In the genomic region with DNA sequence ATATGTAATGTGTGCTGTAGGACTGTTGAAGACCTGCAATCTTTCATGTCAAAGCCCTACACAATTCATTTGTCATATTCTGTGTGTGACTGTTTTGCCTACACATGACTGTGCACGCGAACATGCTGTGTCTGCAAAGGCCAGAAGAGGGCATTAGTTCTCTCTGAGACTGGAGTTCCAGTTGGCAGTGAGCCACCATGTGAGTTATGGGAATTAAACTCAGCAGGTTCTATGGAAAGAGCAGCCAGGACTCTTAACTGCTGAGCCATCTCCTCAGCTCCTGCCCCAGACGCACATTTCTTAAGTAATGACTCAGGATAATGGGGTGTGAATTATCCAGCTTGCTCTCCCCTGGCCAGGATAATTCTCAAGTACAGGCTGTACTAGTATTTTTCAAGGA, we compare ENCODE assay signal across 9 mouse cellular contexts.
DNase-seq lines count a peak whose midpoint lies in the region; ATAC-seq and TF ChIP-seq lines count a peak whose summit lies in the region.
"Had no signal": no experiment of that assay in that cellular context is flagged by ENCODE, and none has a peak within 500 bp of the region (broad histone marks: within the 10 kb centered on the region; RNA-seq: fewer than 3 reads in every experiment).

No protein-coding gene starts in this region.

- no peak for ATAC-seq in midbrain, embryonic 14.5 days (ENCODE audit: low FRiP score, low TSS enrichment)
- ATAC-seq in midbrain, embryonic 16.5 days: no peak
- ATAC-seq in midbrain, embryonic 13.5 days: no peak

- no peak overlapping the region for H3K27ac ChIP-seq in midbrain, embryonic 14.5 days (replicated peaks; ENCODE audit: low read depth, low read length)
- H3K27ac ChIP-seq in midbrain, embryonic 16.5 days (ENCODE audit: low read length): no peak overlapping the region
- H3K27ac ChIP-seq in kidney, adult 2 months (ENCODE audit: insufficient read depth, low read depth, low read length): no peak overlapping the region
- no peak overlapping the region for H3K27ac ChIP-seq in midbrain, embryonic 13.5 days
- H3K27ac ChIP-seq: lung, embryonic 15.5 days had no signal

- H3K27me3 ChIP-seq in midbrain, embryonic 14.5 days (ENCODE audit: control insufficient read depth, insufficient read depth, low read length): no peaks in the 10 kb centered on the region
- H3K27me3 ChIP-seq in midbrain, embryonic 16.5 days (ENCODE audit: control insufficient read depth, insufficient read depth, low read depth, low read length): no peaks in the 10 kb centered on the region
- no peaks in the 10 kb centered on the region for H3K27me3 ChIP-seq in kidney, adult 2 months (replicated peaks; ENCODE audit: control insufficient read depth, insufficient read depth, low read length)
- no peaks in the 10 kb centered on the region for H3K27me3 ChIP-seq in midbrain, embryonic 13.5 days
- H3K27me3 ChIP-seq: lung, embryonic 15.5 days had no signal

- no peaks in the 10 kb centered on the region for H3K9me3 ChIP-seq in midbrain, embryonic 14.5 days (ENCODE audit: control insufficient read depth, low read length)
- H3K9me3 ChIP-seq in midbrain, embryonic 16.5 days (replicated peaks; ENCODE audit: control insufficient read depth, low read length, poor library complexity, severe bottlenecking): no peaks in the 10 kb centered on the region
- no peaks in the 10 kb centered on the region for H3K9me3 ChIP-seq in midbrain, embryonic 13.5 days
- H3K9me3 ChIP-seq: lung, embryonic 15.5 days had no signal

- H3K4me1 ChIP-seq in midbrain, embryonic 14.5 days (ENCODE audit: control insufficient read depth, insufficient read depth, low read length): no peaks in the 10 kb centered on the region
- no peaks in the 10 kb centered on the region for H3K4me1 ChIP-seq in midbrain, embryonic 16.5 days (ENCODE audit: control insufficient read depth, insufficient read depth, low read length)
- peaks cover 3% of the 10 kb centered on the region; the same call in 1 of the 2 replicates for H3K4me1 ChIP-seq in kidney, adult 2 months (ENCODE audit: control insufficient read depth, insufficient read depth, low read length)
- no peaks in the 10 kb centered on the region for H3K4me1 ChIP-seq in midbrain, embryonic 13.5 days (replicated peaks)
- H3K4me1 ChIP-seq: lung, embryonic 15.5 days had no signal

- no peak overlapping the region for H3K4me2 ChIP-seq in midbrain, embryonic 14.5 days (ENCODE audit: low read length)
- no peak overlapping the region for H3K4me2 ChIP-seq in midbrain, embryonic 16.5 days (ENCODE audit: low read length)
- H3K4me2 ChIP-seq in midbrain, embryonic 13.5 days (replicated peaks): no peak overlapping the region
- H3K4me2 ChIP-seq: lung, embryonic 15.5 days had no signal

- TF ChIP-seq CTCF in kidney, adult 2 months (conservative IDR thresholded peaks at IDR 0.05; ENCODE audit: insufficient read depth, insufficient read length, low read depth, low read length): peak; percentile 70

- no peak overlapping the region for H3K4me3 ChIP-seq in midbrain, embryonic 14.5 days (replicated peaks; ENCODE audit: low read depth, low read length)
- no peak overlapping the region for H3K4me3 ChIP-seq in midbrain, embryonic 16.5 days (ENCODE audit: low read depth, low read length)
- H3K4me3 ChIP-seq in kidney, adult 2 months (ENCODE audit: insufficient read depth, low read depth, low read length): no peak overlapping the region
- H3K4me3 ChIP-seq in midbrain, embryonic 13.5 days (replicated peaks): no peak overlapping the region
- H3K4me3 ChIP-seq: lung, embryonic 15.5 days had no signal

- H3K9ac ChIP-seq in midbrain, embryonic 14.5 days (replicated peaks; ENCODE audit: low read length): no peak overlapping the region
- no peak overlapping the region for H3K9ac ChIP-seq in midbrain, embryonic 16.5 days (ENCODE audit: low read depth, low read length)
- H3K9ac ChIP-seq in midbrain, embryonic 13.5 days (replicated peaks): no peak overlapping the region
- H3K9ac ChIP-seq: lung, embryonic 15.5 days had no signal

- WGBS in midbrain, embryonic 14.5 days: 66% methylated on average over 3 of the region's 3 CpGs
- 57% methylated on average over 3 of the region's 3 CpGs for WGBS in midbrain, embryonic 16.5 days
- 46% methylated on average over 3 of the region's 3 CpGs for WGBS in kidney, adult 2 months
- WGBS in midbrain, embryonic 13.5 days: 50% methylated on average over 3 of the region's 3 CpGs

- no peaks in the 10 kb centered on the region for H3K36me3 ChIP-seq in midbrain, embryonic 14.5 days (ENCODE audit: control insufficient read depth, insufficient read depth, low read length)
- no peaks in the 10 kb centered on the region for H3K36me3 ChIP-seq in midbrain, embryonic 16.5 days (ENCODE audit: control insufficient read depth, insufficient read depth, low read length)
- H3K36me3 ChIP-seq in kidney, adult 2 months (ENCODE audit: control insufficient read depth, insufficient read depth, low read length): no peaks in the 10 kb centered on the region
- H3K36me3 ChIP-seq in midbrain, embryonic 13.5 days: no peaks in the 10 kb centered on the region
- H3K36me3 ChIP-seq: lung, embryonic 15.5 days had no signal

- TF ChIP-seq POLR2A in kidney, adult 2 months (IDR thresholded peaks at IDR 0.05; ENCODE audit: low read depth, low read length): no peak

- peak; percentile 70 for DNase-seq in midbrain, embryonic 14.5 days
- peak; percentile 7 to 62 for DNase-seq in adrenal gland, adult (ENCODE audit: inconsistent age in 2 of 2, low spot score in 1 of 2)
- peak; percentile 57 for DNase-seq in cerebellum, adult 9-11 months
- DNase-seq in kidney, adult 2 months: peak; percentile 72
- peak; percentile 5 for DNase-seq in lung, adult 18-20 months
- DNase-seq in thymus, adult 18-20 months: peak; percentile 1 to 8

Comparison
In these comparisons a context has a peak if more than half of its experiments do, and no peak if none do; other contexts are left out.
1. DNase-seq: peak in every context shown above with its lines; median percentile 72 in kidney, adult 2 months; 70 in midbrain, embryonic 14.5 days; 57 in cerebellum, adult 9-11 months; 34 in adrenal gland, adult; 5 in lung, adult 18-20 months; 4 in thymus, adult 18-20 months.